Mouse (Mus musculus) MEL (cell line): ENCODE measurements around the gene Zfp821. TPM values are rescaled to one million over a fixed set of nuclear protein-coding genes. Genes with fewer than 3 reads are reported as not detected.

Experiments used
- DNase-seq: peaks from one replicate; pipeline ENCODE4 v3.0.0; 2011; ENCODE audit warnings: low read depth, low spot score
- H3K27ac ChIP-seq: 2 replicates; pipeline ENCODE4 v1.5.1; 2012; ENCODE audit warnings: low read depth, mild to moderate bottlenecking, control low read depth, low read length, moderate library complexity; ENCODE audit not compliant: control insufficient read depth
- H3K27me3 ChIP-seq, 2 experiments: fragments of 150-350 bp in 1 of 2; sonication (generic) in 1 of 2; 2 replicates each; pipeline ENCODE4 v1.6.1; 2012; ENCODE audit warnings: low read length in 2 of 2, mild to moderate bottlenecking in 2 of 2, improper control_type of control experiment in 1 of 2, moderate library complexity in 1 of 2; ENCODE audit not compliant: insufficient read depth in 2 of 2, control insufficient read depth in 1 of 2
- H3K36me3 ChIP-seq, 2 experiments: 2 replicates each; pipeline ENCODE4 v1.6.1; 2012 to 2014; ENCODE audit warnings: low read length in 2 of 2, improper control_type of control experiment in 1 of 2, inconsistent platforms in 1 of 2, mild to moderate bottlenecking in 1 of 2; ENCODE audit not compliant: insufficient read depth in 2 of 2, control insufficient read depth in 1 of 2
- H3K4me1 ChIP-seq, 2 experiments: fragments of 150-350 bp in 1 of 2; sonication (generic) in 1 of 2; 2 replicates each; pipeline ENCODE4 v1.6.1; 2012; ENCODE audit warnings: low read length in 2 of 2, improper control_type of control experiment in 1 of 2, mild to moderate bottlenecking in 1 of 2; ENCODE audit not compliant: insufficient read depth in 2 of 2, control insufficient read depth in 1 of 2
- H3K4me3 ChIP-seq, 2 experiments: fragments of 150-350 bp in 1 of 2; sonication (generic) in 1 of 2; 2 replicates each; pipeline ENCODE4 v1.5.1; 2012; ENCODE audit warnings: low read depth in 2 of 2, low read length in 2 of 2, mild to moderate bottlenecking in 2 of 2, moderate library complexity in 2 of 2, control low read depth in 1 of 2, improper control_type of control experiment in 1 of 2; ENCODE audit not compliant: control insufficient read depth in 1 of 2, insufficient read depth in 1 of 2
- H3K79me2 ChIP-seq: 2 replicates; pipeline ENCODE4 v1.6.1; 2012; ENCODE audit warnings: mild to moderate bottlenecking, low read length, moderate library complexity; ENCODE audit not compliant: control insufficient read depth, poor library complexity, insufficient read depth
- H3K9ac ChIP-seq: 2 replicates; pipeline ENCODE4 v1.6.1; 2012; ENCODE audit warnings: low read depth, mild to moderate bottlenecking, control low read depth, low read length, moderate library complexity; ENCODE audit not compliant: control insufficient read depth, poor library complexity, severe bottlenecking
- H3K9me3 ChIP-seq: fragments of 150-350 bp; sonication (generic); replicated peaks from 2 replicates; pipeline ENCODE4 v1.6.1; 2012; ENCODE audit warnings: mild to moderate bottlenecking, low read length, improper control_type of control experiment, moderate library complexity; ENCODE audit not compliant: insufficient read depth
- BHLHE40 ChIP-seq: IDR thresholded peaks from 2 replicates; pipeline ENCODE4 v1.6.1; 2012; ENCODE audit warnings: low read depth, mild to moderate bottlenecking, inconsistent platforms, low read length, improper control_type of control experiment, borderline replicate concordance
- CHD1 ChIP-seq: IDR thresholded peaks from 2 replicates; pipeline ENCODE4 v1.6.1; 2012; ENCODE audit warnings: low read depth, mild to moderate bottlenecking, inconsistent platforms, low read length, improper control_type of control experiment
- E2F4 ChIP-seq: IDR thresholded peaks from 2 replicates; pipeline ENCODE4 v1.6.1; 2011; ENCODE audit warnings: low read depth, low read length, improper control_type of control experiment, borderline replicate concordance
- ELF1 ChIP-seq: IDR thresholded peaks from 2 replicates; pipeline ENCODE4 v1.6.1; 2014; ENCODE audit warnings: low read depth, mild to moderate bottlenecking, inconsistent platforms, low read length, improper control_type of control experiment, moderate library complexity
- ETS1 ChIP-seq: IDR thresholded peaks from 2 replicates; pipeline ENCODE4 v1.6.1; 2012; ENCODE audit warnings: low read depth, mild to moderate bottlenecking, inconsistent platforms, low read length, improper control_type of control experiment, moderate library complexity
- GATA1 ChIP-seq: IDR thresholded peaks from 2 replicates; pipeline ENCODE4 v1.6.1; 2011; ENCODE audit warnings: low read depth, low read length, improper control_type of control experiment
- MAX ChIP-seq: IDR thresholded peaks from 2 replicates; pipeline ENCODE4 v1.6.1; 2011; ENCODE audit warnings: low read length, improper control_type of control experiment
- MAZ ChIP-seq: IDR thresholded peaks from 2 replicates; pipeline ENCODE4 v1.6.1; 2012; ENCODE audit warnings: low read depth, mild to moderate bottlenecking, inconsistent platforms, low read length, improper control_type of control experiment
- MXI1 ChIP-seq: IDR thresholded peaks from 2 replicates; pipeline ENCODE4 v1.6.1; 2011; ENCODE audit warnings: mild to moderate bottlenecking, low read depth, low read length, improper control_type of control experiment
- NRF1 ChIP-seq: IDR thresholded peaks from 2 replicates; pipeline ENCODE4 v1.6.1; 2014; ENCODE audit warnings: low read depth, mild to moderate bottlenecking, inconsistent platforms, low read length, improper control_type of control experiment, moderate library complexity; ENCODE audit not compliant: poor library complexity, insufficient read depth, severe bottlenecking
- POLR2AphosphoS5 ChIP-seq: IDR thresholded peaks from 2 replicates; pipeline ENCODE4 v1.6.1; 2012; ENCODE audit warnings: low read depth, borderline replicate concordance, mild to moderate bottlenecking, inconsistent platforms, low read length, moderate library complexity, mixed read lengths
- RAD21 ChIP-seq: IDR thresholded peaks from 2 replicates; pipeline ENCODE4 v1.6.1; 2011; ENCODE audit warnings: mild to moderate bottlenecking, low read depth, low read length, improper control_type of control experiment
- RCOR1 ChIP-seq: IDR thresholded peaks from 2 replicates; pipeline ENCODE4 v1.6.1; 2012; ENCODE audit warnings: low read depth, mild to moderate bottlenecking, inconsistent platforms, low read length, improper control_type of control experiment
- SIN3A ChIP-seq: IDR thresholded peaks from 2 replicates; pipeline ENCODE4 v1.6.1; 2012; ENCODE audit warnings: low read length, improper control_type of control experiment, inconsistent platforms
- SMC3 ChIP-seq: IDR thresholded peaks from 2 replicates; pipeline ENCODE4 v1.6.1; 2011; ENCODE audit warnings: low read depth, low read length, improper control_type of control experiment
- TBP ChIP-seq: IDR thresholded peaks from 2 replicates; pipeline ENCODE4 v1.8.0; 2011; ENCODE audit warnings: low read depth, low read length, improper control_type of control experiment
- TCF12 ChIP-seq: IDR thresholded peaks from 2 replicates; pipeline ENCODE4 v1.6.1; 2014; ENCODE audit warnings: low read depth, mild to moderate bottlenecking, inconsistent platforms, low read length, improper control_type of control experiment, moderate library complexity
- UBTF ChIP-seq: IDR thresholded peaks from 2 replicates; pipeline ENCODE4 v1.6.1; 2012; ENCODE audit warnings: low read depth, mild to moderate bottlenecking, inconsistent platforms, low read length, improper control_type of control experiment, moderate library complexity, borderline replicate concordance; ENCODE audit not compliant: insufficient read depth
- USF2 ChIP-seq, 2 experiments: IDR thresholded peaks; 2 replicates each; pipeline ENCODE4 v1.6.1; 2011 to 2012; ENCODE audit warnings: improper control_type of control experiment in 2 of 2, low read length in 2 of 2, borderline replicate concordance in 1 of 2, inconsistent platforms in 1 of 2, low read depth in 1 of 2, mild to moderate bottlenecking in 1 of 2; ENCODE audit not compliant: insufficient read depth in 1 of 2
- ZC3H11A ChIP-seq: IDR thresholded peaks from 2 replicates; pipeline ENCODE4 v1.6.1; 2012; ENCODE audit warnings: low read depth, mild to moderate bottlenecking, inconsistent platforms, low read length, improper control_type of control experiment
- ZKSCAN1 ChIP-seq: IDR thresholded peaks from 2 replicates; pipeline ENCODE4 v1.6.1; 2012; ENCODE audit warnings: low read depth, mild to moderate bottlenecking, inconsistent platforms, low read length, improper control_type of control experiment, moderate library complexity
- ZNF384 ChIP-seq: IDR thresholded peaks from 2 replicates; pipeline ENCODE4 v1.6.1; 2012; ENCODE audit warnings: low read depth, mild to moderate bottlenecking, inconsistent platforms, low read length, improper control_type of control experiment
- polyA plus RNA-seq, 2 experiments: library from polyadenylated mRNA; stranded (reverse) in 1 of 2; unstranded in 1 of 2; fragments of >175 nt in 1 of 2; fragments of >200 nt in 1 of 2; gene quantifications; 2 replicates each; pipeline versions ENCODE4 v1.2.1 to v1.2.4; 2012; ENCODE audit warnings: low replicate concordance in 2 of 2, low read depth in 1 of 2; ENCODE audit not compliant: insufficient read length in 2 of 2, insufficient read depth in 1 of 2, missing spikeins in 1 of 2
- total RNA-seq: library from RNA; depleted of rRNA; stranded (reverse); fragments of 300-350 nt; gene quantifications from 2 replicates; pipeline ENCODE4 v1.2.3, GENCODE M21; 2012

Zfp821 gene
- total and polyA plus RNA-seq, 3 experiments: 5.2 to 10.1 TPM; not detected in 1

DNA sequence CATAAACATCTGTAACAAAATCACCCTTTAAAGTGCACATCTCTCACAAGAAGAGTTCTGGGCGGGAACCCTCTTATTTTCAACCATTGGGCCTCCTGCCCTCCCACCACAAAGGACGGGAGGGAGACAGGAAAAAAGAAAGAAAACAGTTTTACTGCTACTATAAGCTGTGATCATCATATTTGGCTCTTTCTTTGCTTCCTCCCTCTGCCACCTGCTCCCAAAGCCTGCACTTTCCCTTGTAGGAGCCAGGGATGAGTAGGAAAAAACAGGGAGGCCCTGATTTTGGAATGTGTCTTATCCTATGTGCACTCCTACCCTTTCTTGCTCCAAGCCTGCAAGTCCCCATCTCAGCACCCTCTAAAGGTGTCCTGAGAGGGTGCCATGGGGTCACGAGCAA lies 25.7 kb downstream of the Zfp821 start:
- no peak overlapping the region for H3K27ac ChIP-seq
- DNase-seq: no peak
- TF ChIP-seq BHLHE40: no peak
- no peak for TF ChIP-seq TCF12
- TF ChIP-seq ETS1: no peak
- no peak for TF ChIP-seq MAZ
- no peak for TF ChIP-seq UBTF
- no peak for TF ChIP-seq MXI1
- no peak for TF ChIP-seq E2F4
- no peak for TF ChIP-seq POLR2AphosphoS5
- no peak for TF ChIP-seq RAD21
- TF ChIP-seq GATA1: no peak
- TF ChIP-seq ZC3H11A: no peak
- TF ChIP-seq, all 39 proteins: peak for 0
- Histone ChIP-seq H3K36me3 (no peaks in the 10 kb centered on the region; a peak in 2 of 4 replicates), H3K4me3 (no peak overlapping the region), H3K27me3 (no peaks in the 10 kb centered on the region), H3K9me3 (no peaks in the 10 kb centered on the region), H3K79me2 (no peaks in the 10 kb centered on the region), H3K4me1 (no peaks in the 10 kb centered on the region), H3K9ac (no peak overlapping the region)

GRCm38 (mm10) chr8:109734018-109734417 lies 28.7 kb downstream of the Zfp821 start:
- Histone ChIP-seq H3K36me3 (no peaks in the 10 kb centered on the region; a peak in 2 of 4 replicates), H3K79me2 (peaks cover 11% of the 10 kb centered on the region), H3K27me3 (no peaks in the 10 kb centered on the region), H3K4me1 (peaks cover 4% of the 10 kb centered on the region in 2 experiments; a peak in 3 of 4 replicates), H3K9me3 (no peaks in the 10 kb centered on the region), H3K27ac (no peak overlapping the region), H3K9ac (no peak overlapping the region), H3K4me3 (no peak overlapping the region)
- DNase-seq: no peak
- TF ChIP-seq MAX (no peak), E2F4 (no peak), MXI1 (no peak), USF2 (IDR thresholded peaks at IDR 0.05; ENCODE audit: borderline replicate concordance in 1 of 2, insufficient read depth in 1 of 2, low read depth in 1 of 2, low read length in 2 of 2) (no peak), NRF1 (no peak), RCOR1 (no peak), TBP (no peak), ETS1 (no peak), CHD1 (no peak), ELF1 (no peak), GATA1 (no peak), ZKSCAN1 (no peak), POLR2AphosphoS5 (no peak), SIN3A (no peak), TCF12 (no peak), ZNF384 (no peak), SMC3 (no peak)
- TF ChIP-seq, all 39 proteins: peak for 0
